Mouse (Mus musculus) testis, adult 2 months (tissue): ENCODE measurements at regions not wholly inside any gene's neighbourhood (a gene's known extent, or its start where the extent isn't known, plus 50 kb on each side); places are given as distances from the start of the nearest gene placed in this dataset.
"Not testable (repeated sequence)": the region's sequence is repeated elsewhere in the genome, so short reads cannot be mapped to it uniquely, and the experiment has no call there.

ENCODE experiments used
- CTCF ChIP-seq: fragments of 200-500 bp; IDR thresholded peaks from 2 replicates; pipeline ENCODE4 v1.5.1; 2012; ENCODE audit warnings: low read depth, mild to moderate bottlenecking, inconsistent platforms, low read length, moderate library complexity; ENCODE audit not compliant: control insufficient read depth, insufficient read depth, insufficient replicate concordance
- POLR2A ChIP-seq: fragments of 200-500 bp; IDR thresholded peaks from 2 replicates; pipeline ENCODE4 v1.6.1; 2012; ENCODE audit warnings: low read depth, mild to moderate bottlenecking, inconsistent platforms, low read length, moderate library complexity; ENCODE audit not compliant: control insufficient read depth

DNA sequence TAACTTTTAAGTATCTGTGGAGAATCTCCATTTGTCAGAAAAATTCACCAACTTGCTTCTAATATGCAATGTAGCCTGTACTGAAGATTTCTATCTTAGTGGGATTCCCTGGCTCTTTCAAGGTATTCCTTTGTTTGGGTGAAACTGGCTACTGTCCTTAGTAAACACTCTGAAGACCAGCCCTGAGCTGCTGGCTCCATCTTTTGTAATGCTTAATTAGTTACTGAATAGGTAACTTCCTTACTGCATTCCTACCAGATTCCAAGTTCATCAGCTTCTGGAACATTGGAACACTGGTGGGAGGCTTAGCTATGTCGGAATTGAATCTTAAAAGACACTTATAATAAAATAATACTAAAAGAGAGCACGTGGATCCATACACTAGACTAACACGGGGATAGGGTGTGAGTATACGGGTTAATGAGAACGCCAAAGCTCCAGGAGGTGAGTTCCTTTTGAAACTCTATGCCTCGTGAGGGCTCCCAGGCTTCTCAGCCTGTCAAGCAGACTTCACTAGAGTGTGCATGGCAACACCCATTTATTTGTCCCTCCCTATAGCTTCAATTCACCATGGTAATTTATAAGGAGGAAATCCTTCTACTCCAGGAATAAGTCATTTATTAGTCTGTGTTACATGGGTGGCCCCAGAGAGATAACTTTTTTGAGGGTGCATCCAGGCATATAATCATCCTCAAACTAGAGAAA, 65.2 kb upstream of the Dpp6 start:
- not testable (repeated sequence) for TF ChIP-seq CTCF, POLR2A
